Mouse (Mus musculus) CH12.LX (cell line): ENCODE data around the gene Terf2. TPM values are rescaled to one million over a fixed set of nuclear protein-coding genes. Genes with fewer than 3 reads are reported as not detected.

Source experiments
- DNase-seq: peaks from one replicate; pipeline ENCODE4 v3.0.0-alpha.2; 2013; ENCODE audit errors: extremely low read depth
- H3K27ac ChIP-seq: 2 replicates; pipeline ENCODE4 v1.5.1; 2012; ENCODE audit warnings: low read depth, mild to moderate bottlenecking, control low read depth, moderate library complexity; ENCODE audit not compliant: insufficient read depth
- H3K27me3 ChIP-seq: replicated peaks from 2 replicates; pipeline ENCODE3; 2012; ENCODE audit warnings: inconsistent platforms
- H3K36me3 ChIP-seq, 2 experiments: replicated peaks in 1 of 2; 2 replicates each; pipeline versions ENCODE3 to v1.6.1; 2012; ENCODE audit warnings: inconsistent platforms in 1 of 2, low read length in 1 of 2, mild to moderate bottlenecking in 1 of 2, mixed read lengths in 1 of 2, moderate library complexity in 1 of 2; ENCODE audit not compliant: control insufficient read depth in 1 of 2, insufficient read depth in 1 of 2
- H3K4me1 ChIP-seq, 2 experiments: 2 replicates each; pipeline ENCODE4 v1.6.1; 2012; ENCODE audit warnings: inconsistent platforms in 1 of 2, moderate library complexity in 1 of 2; ENCODE audit not compliant: insufficient read depth in 2 of 2, control insufficient read depth in 1 of 2
- H3K4me2 ChIP-seq: 2 replicates; pipeline ENCODE4 v1.6.1; 2012; ENCODE audit warnings: low read depth, mild to moderate bottlenecking, control low read depth; ENCODE audit not compliant: poor library complexity, insufficient read depth, severe bottlenecking
- H3K4me3 ChIP-seq, 3 experiments: fragments of 150-350 bp in 1 of 3; sonication (generic) in 1 of 3; replicated peaks in 1 of 3; 2 replicates each; pipeline versions ENCODE3 to v1.5.1; 2011 to 2012; ENCODE audit warnings: low read depth in 2 of 3, low read length in 2 of 3, mild to moderate bottlenecking in 2 of 3, moderate library complexity in 2 of 3, control low read depth in 1 of 3, improper control_type of control experiment in 1 of 3, inconsistent platforms in 1 of 3, mixed read lengths in 1 of 3; ENCODE audit not compliant: poor library complexity in 1 of 3
- H3K79me2 ChIP-seq: replicated peaks from 2 replicates; pipeline ENCODE4 v1.6.1; 2012; ENCODE audit warnings: mild to moderate bottlenecking, moderate library complexity; ENCODE audit not compliant: control insufficient read depth, poor library complexity, insufficient read depth, severe bottlenecking; ENCODE audit errors: extremely low read depth
- H3K9ac ChIP-seq: 2 replicates; pipeline ENCODE4 v1.6.1; 2012; ENCODE audit warnings: low read depth, mild to moderate bottlenecking, control low read depth, moderate library complexity; ENCODE audit not compliant: insufficient read depth
- H3K9me3 ChIP-seq: replicated peaks from 2 replicates; pipeline ENCODE3; 2012; ENCODE audit warnings: low read length, inconsistent platforms, mixed read lengths
- BHLHE40 ChIP-seq: IDR thresholded peaks from 2 replicates; pipeline ENCODE4 v1.6.1; 2011; ENCODE audit warnings: mild to moderate bottlenecking, low read depth, low read length, improper control_type of control experiment
- GABPA ChIP-seq: IDR thresholded peaks from 2 replicates; pipeline ENCODE4 v1.6.1; 2012; ENCODE audit warnings: low read depth, low read length, improper control_type of control experiment, inconsistent platforms; ENCODE audit not compliant: insufficient replicate concordance
- HCFC1 ChIP-seq: IDR thresholded peaks from 2 replicates; pipeline ENCODE4 v1.6.1; 2012; ENCODE audit warnings: low read depth, mild to moderate bottlenecking, inconsistent platforms, low read length, improper control_type of control experiment
- JUN ChIP-seq: IDR thresholded peaks from 2 replicates; pipeline ENCODE4 v1.6.1; 2011; ENCODE audit warnings: low read depth, mild to moderate bottlenecking, low read length, improper control_type of control experiment, moderate library complexity; ENCODE audit not compliant: insufficient read depth
- KAT2A ChIP-seq: IDR thresholded peaks from 2 replicates; pipeline ENCODE4 v1.6.1; 2012; ENCODE audit warnings: low read length, improper control_type of control experiment, inconsistent platforms; ENCODE audit not compliant: insufficient replicate concordance
- MAZ ChIP-seq: IDR thresholded peaks from 2 replicates; pipeline ENCODE4 v1.6.1; 2012; ENCODE audit warnings: low read depth, mild to moderate bottlenecking, inconsistent platforms, low read length, improper control_type of control experiment, moderate library complexity
- MEF2A ChIP-seq: IDR thresholded peaks from 2 replicates; pipeline ENCODE4 v1.6.1; 2014; ENCODE audit warnings: low read depth, mild to moderate bottlenecking, inconsistent platforms, low read length, improper control_type of control experiment, borderline replicate concordance
- NELFE ChIP-seq: IDR thresholded peaks from 2 replicates; pipeline ENCODE4 v1.6.1; 2011; ENCODE audit warnings: low read depth, low read length, improper control_type of control experiment
- NRF1 ChIP-seq: IDR thresholded peaks from 2 replicates; pipeline ENCODE4 v1.6.1; 2014; ENCODE audit warnings: low read depth, mild to moderate bottlenecking, inconsistent platforms, low read length, improper control_type of control experiment, moderate library complexity
- POLR2AphosphoS2 ChIP-seq: IDR thresholded peaks from 2 replicates; pipeline ENCODE4 v1.6.1; 2011; ENCODE audit warnings: low read depth, low read length, improper control_type of control experiment
- RAD21 ChIP-seq: IDR thresholded peaks from 2 replicates; pipeline ENCODE4 v1.6.1; 2011; ENCODE audit warnings: low read depth, mild to moderate bottlenecking, low read length, improper control_type of control experiment, moderate library complexity
- RCOR1 ChIP-seq: conservative IDR thresholded peaks from 2 replicates; pipeline ENCODE4 v1.6.1; 2012; ENCODE audit warnings: low read depth, mild to moderate bottlenecking, inconsistent platforms, low read length, improper control_type of control experiment
- TBP ChIP-seq: conservative IDR thresholded peaks from 2 replicates; pipeline ENCODE4 v1.6.1; 2011; ENCODE audit warnings: low read depth, low read length, improper control_type of control experiment
- TCF12 ChIP-seq: IDR thresholded peaks from 2 replicates; pipeline ENCODE4 v1.6.1; 2014; ENCODE audit warnings: low read depth, mild to moderate bottlenecking, inconsistent platforms, low read length, improper control_type of control experiment
- USF1 ChIP-seq: IDR thresholded peaks from 2 replicates; pipeline ENCODE4 v1.6.1; 2014; ENCODE audit warnings: low read depth, mild to moderate bottlenecking, inconsistent platforms, low read length, improper control_type of control experiment
- USF2 ChIP-seq: conservative IDR thresholded peaks from 2 replicates; pipeline ENCODE4 v1.6.1; 2011; ENCODE audit warnings: low read depth, low read length, improper control_type of control experiment
- ZC3H11A ChIP-seq: IDR thresholded peaks from 2 replicates; pipeline ENCODE4 v1.6.1; 2012; ENCODE audit warnings: low read depth, mild to moderate bottlenecking, inconsistent platforms, low read length, improper control_type of control experiment
- ZKSCAN1 ChIP-seq: IDR thresholded peaks from 2 replicates; pipeline ENCODE4 v1.6.1; 2012; ENCODE audit warnings: low read depth, inconsistent platforms, low read length, improper control_type of control experiment, borderline replicate concordance
- ZNF384 ChIP-seq: IDR thresholded peaks from 2 replicates; pipeline ENCODE4 v1.6.1; 2012; ENCODE audit warnings: low read depth, low read length, improper control_type of control experiment, inconsistent platforms
- dilution Hi-C: fragments of 300-500 bp; cut with MboI; formaldehyde crosslinking; loops from 2 replicates; pipeline ENCODE4 v1.14.3; 2020; ENCODE audit warnings: low sequenced_read_pairs; ENCODE audit not compliant: extremely low pct_unique_long_range_greater_than_20kb, extremely low pct_ligation_motif_present
- in situ Hi-C: fragments of 300-500 bp; cut with MboI; formaldehyde crosslinking; loops from 3 replicates; pipeline ENCODE4 v1.14.3; 2019; ENCODE audit warnings: low sequenced_read_pairs, low pct_ligation_motif_present, low pct_unique_long_range_greater_than_20kb, mixed read lengths
- polyA plus RNA-seq: library from polyadenylated mRNA; unstranded; fragments of >175 nt; gene quantifications from 2 replicates; pipeline ENCODE4 v1.2.1, GENCODE M21; 2012; ENCODE audit warnings: low read depth; ENCODE audit not compliant: insufficient read length
- total RNA-seq, 2 experiments: library from RNA; depleted of rRNA; stranded (reverse); fragments of 300-350 nt in 1 of 2; fragments of >200 nt in 1 of 2; gene quantifications; 2 replicates each; pipeline ENCODE4 v1.2.3; 2012 to 2014

Gene Terf2
- total and polyA plus RNA-seq, 3 experiments: 12.5 to 33.7 (median 18.3) TPM

DNA sequence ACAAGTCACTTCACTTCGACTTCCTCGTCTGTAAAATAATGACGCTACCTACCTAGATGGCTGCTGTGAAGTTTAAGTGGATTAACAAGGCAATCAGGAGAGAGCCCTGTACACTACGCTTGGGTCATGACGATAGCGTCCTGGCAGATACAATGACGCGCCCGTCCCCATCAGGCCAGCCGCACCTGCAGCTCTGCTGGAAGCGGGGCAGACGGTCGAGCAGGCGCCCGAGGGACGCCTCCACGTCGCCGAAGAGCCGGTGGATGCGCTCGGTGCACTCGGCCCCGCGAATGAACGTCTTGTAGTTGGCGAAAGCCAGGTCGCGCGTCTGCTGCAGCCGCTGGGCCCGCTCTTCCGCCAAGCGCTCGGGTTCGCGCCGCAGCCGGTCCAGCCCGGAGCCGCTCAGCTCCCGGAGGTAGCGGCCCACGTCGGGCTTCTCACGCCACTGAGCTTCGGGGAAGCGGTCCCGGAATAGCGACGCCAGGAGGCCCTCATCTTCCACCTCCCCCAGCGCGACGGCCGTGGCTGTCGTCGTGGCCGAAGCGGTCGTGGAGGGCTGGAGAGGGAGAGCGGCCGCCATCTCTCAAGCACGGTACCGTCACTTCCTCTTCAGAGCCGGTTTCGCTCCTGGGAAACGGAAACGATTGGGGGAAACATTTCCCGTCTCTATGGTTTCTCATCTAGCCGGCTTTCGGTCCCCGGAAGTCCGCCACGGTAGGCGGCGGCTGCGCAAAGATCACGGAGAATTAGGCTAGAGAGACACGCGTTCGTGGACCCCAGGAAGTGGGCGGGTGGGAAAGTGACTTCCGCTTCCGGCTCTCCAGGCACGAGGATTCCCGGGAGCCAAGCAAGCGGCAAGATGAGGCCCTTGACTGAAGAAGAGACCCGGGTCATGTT, 40.0 kb downstream of the Terf2 start, which contains the start of the genes Cog8 and Nip7 (continued):
- TF ChIP-seq HCFC1 (peak; percentile 95), ZC3H11A (no peak), RCOR1 (no peak; the same call in 1 of the 2 replicates), GABPA (peak; percentile 81), KAT2A (peak; percentile 95), MAZ (no peak), NRF1 (peak; percentile 82), RAD21 (no peak), JUN (no peak), ZNF384 (no peak)

DNA sequence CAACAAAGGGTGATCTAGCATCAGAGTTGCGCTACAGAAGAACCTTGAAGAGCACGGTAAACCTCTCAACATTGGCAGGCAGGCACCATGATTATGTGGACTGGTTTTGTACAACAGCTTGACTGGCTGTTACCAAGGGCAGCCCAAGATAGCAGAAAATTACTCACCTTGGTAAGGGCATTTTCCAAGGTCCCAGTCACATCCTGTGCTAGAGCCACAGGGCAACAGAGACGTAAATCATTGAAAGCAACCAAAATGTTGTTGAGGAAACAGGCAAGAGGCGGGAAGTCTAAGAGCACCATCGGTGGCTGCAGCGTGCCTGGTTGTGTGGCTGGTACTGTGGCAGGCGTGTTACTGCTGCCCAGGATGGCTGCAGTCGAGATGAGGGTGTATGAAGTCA, 44.3 kb downstream of the Terf2 start:
- Histone ChIP-seq H3K4me3 (no peak overlapping the region), H3K27me3 (no peaks in the 10 kb centered on the region), H3K36me3 (peaks cover 41 to 56% of the 10 kb centered on the region in 2 experiments), H3K27ac (no peak overlapping the region), H3K79me2 (peaks cover 37% of the 10 kb centered on the region), H3K4me2 (no peak overlapping the region), H3K9me3 (no peaks in the 10 kb centered on the region), H3K4me1 (peaks cover 2 to 25% of the 10 kb centered on the region in 2 experiments; a peak in 3 of 4 replicates), H3K9ac (no peak overlapping the region)
- in situ Hi-C loops (no loop called here), dilution Hi-C loops (no loop called here)
- TF ChIP-seq GABPA (no peak), USF2 (no peak), USF1 (no peak), MEF2A (no peak), POLR2AphosphoS2 (no peak), NELFE (no peak), TCF12 (no peak), ZKSCAN1 (no peak), TBP (no peak), BHLHE40 (no peak), RAD21 (no peak), ZC3H11A (no peak)
- no peak for DNase-seq
